Mouse (Mus musculus) MEL (cell line): Measurements from ENCODE around the gene Sft2d2. TPM values are rescaled to one million over a fixed set of nuclear protein-coding genes. Genes with fewer than 3 reads are reported as not detected.

Source experiments
- DNase-seq: peaks from one replicate; pipeline ENCODE4 v3.0.0; 2011; ENCODE audit warnings: low read depth, low spot score
- H3K27ac ChIP-seq: 2 replicates; pipeline ENCODE4 v1.5.1; 2012; ENCODE audit warnings: low read depth, mild to moderate bottlenecking, control low read depth, low read length, moderate library complexity; ENCODE audit not compliant: control insufficient read depth
- H3K27me3 ChIP-seq, 2 experiments: fragments of 150-350 bp in 1 of 2; sonication (generic) in 1 of 2; 2 replicates each; pipeline ENCODE4 v1.6.1; 2012; ENCODE audit warnings: low read length in 2 of 2, mild to moderate bottlenecking in 2 of 2, improper control_type of control experiment in 1 of 2, moderate library complexity in 1 of 2; ENCODE audit not compliant: insufficient read depth in 2 of 2, control insufficient read depth in 1 of 2
- H3K36me3 ChIP-seq, 2 experiments: 2 replicates each; pipeline ENCODE4 v1.6.1; 2012 to 2014; ENCODE audit warnings: low read length in 2 of 2, improper control_type of control experiment in 1 of 2, inconsistent platforms in 1 of 2, mild to moderate bottlenecking in 1 of 2; ENCODE audit not compliant: insufficient read depth in 2 of 2, control insufficient read depth in 1 of 2
- H3K4me1 ChIP-seq, 2 experiments: fragments of 150-350 bp in 1 of 2; sonication (generic) in 1 of 2; 2 replicates each; pipeline ENCODE4 v1.6.1; 2012; ENCODE audit warnings: low read length in 2 of 2, improper control_type of control experiment in 1 of 2, mild to moderate bottlenecking in 1 of 2; ENCODE audit not compliant: insufficient read depth in 2 of 2, control insufficient read depth in 1 of 2
- H3K4me3 ChIP-seq, 2 experiments: fragments of 150-350 bp in 1 of 2; sonication (generic) in 1 of 2; 2 replicates each; pipeline ENCODE4 v1.5.1; 2012; ENCODE audit warnings: low read depth in 2 of 2, low read length in 2 of 2, mild to moderate bottlenecking in 2 of 2, moderate library complexity in 2 of 2, control low read depth in 1 of 2, improper control_type of control experiment in 1 of 2; ENCODE audit not compliant: control insufficient read depth in 1 of 2, insufficient read depth in 1 of 2
- H3K79me2 ChIP-seq: 2 replicates; pipeline ENCODE4 v1.6.1; 2012; ENCODE audit warnings: mild to moderate bottlenecking, low read length, moderate library complexity; ENCODE audit not compliant: control insufficient read depth, poor library complexity, insufficient read depth
- H3K9ac ChIP-seq: 2 replicates; pipeline ENCODE4 v1.6.1; 2012; ENCODE audit warnings: low read depth, mild to moderate bottlenecking, control low read depth, low read length, moderate library complexity; ENCODE audit not compliant: control insufficient read depth, poor library complexity, severe bottlenecking
- H3K9me3 ChIP-seq: fragments of 150-350 bp; sonication (generic); replicated peaks from 2 replicates; pipeline ENCODE4 v1.6.1; 2012; ENCODE audit warnings: mild to moderate bottlenecking, low read length, improper control_type of control experiment, moderate library complexity; ENCODE audit not compliant: insufficient read depth
- BHLHE40 ChIP-seq: IDR thresholded peaks from 2 replicates; pipeline ENCODE4 v1.6.1; 2012; ENCODE audit warnings: low read depth, mild to moderate bottlenecking, inconsistent platforms, low read length, improper control_type of control experiment, borderline replicate concordance
- CHD1 ChIP-seq: IDR thresholded peaks from 2 replicates; pipeline ENCODE4 v1.6.1; 2012; ENCODE audit warnings: low read depth, mild to moderate bottlenecking, inconsistent platforms, low read length, improper control_type of control experiment
- E2F4 ChIP-seq: IDR thresholded peaks from 2 replicates; pipeline ENCODE4 v1.6.1; 2011; ENCODE audit warnings: low read depth, low read length, improper control_type of control experiment, borderline replicate concordance
- JUND ChIP-seq: IDR thresholded peaks from 2 replicates; pipeline ENCODE4 v1.6.1; 2011; ENCODE audit warnings: low read depth, mild to moderate bottlenecking, improper control_type of control experiment, low read length
- MYC ChIP-seq: IDR thresholded peaks from 2 replicates; pipeline ENCODE4 v1.6.1; 2011; ENCODE audit warnings: low read depth, mild to moderate bottlenecking, low read length, improper control_type of control experiment, moderate library complexity
- RAD21 ChIP-seq: IDR thresholded peaks from 2 replicates; pipeline ENCODE4 v1.6.1; 2011; ENCODE audit warnings: mild to moderate bottlenecking, low read depth, low read length, improper control_type of control experiment
- SMC3 ChIP-seq: IDR thresholded peaks from 2 replicates; pipeline ENCODE4 v1.6.1; 2011; ENCODE audit warnings: low read depth, low read length, improper control_type of control experiment
- TAL1 ChIP-seq: IDR thresholded peaks from 2 replicates; pipeline ENCODE4 v1.6.1; 2012; ENCODE audit warnings: mild to moderate bottlenecking, inconsistent platforms, low read length, moderate library complexity, mixed read lengths
- TBP ChIP-seq: IDR thresholded peaks from 2 replicates; pipeline ENCODE4 v1.8.0; 2011; ENCODE audit warnings: low read depth, low read length, improper control_type of control experiment
- TCF12 ChIP-seq: IDR thresholded peaks from 2 replicates; pipeline ENCODE4 v1.6.1; 2014; ENCODE audit warnings: low read depth, mild to moderate bottlenecking, inconsistent platforms, low read length, improper control_type of control experiment, moderate library complexity
- UBTF ChIP-seq: IDR thresholded peaks from 2 replicates; pipeline ENCODE4 v1.6.1; 2012; ENCODE audit warnings: low read depth, mild to moderate bottlenecking, inconsistent platforms, low read length, improper control_type of control experiment, moderate library complexity, borderline replicate concordance; ENCODE audit not compliant: insufficient read depth
- USF1 ChIP-seq: IDR thresholded peaks from 2 replicates; pipeline ENCODE4 v1.6.1; 2014; ENCODE audit warnings: low read depth, mild to moderate bottlenecking, inconsistent platforms, low read length, improper control_type of control experiment, moderate library complexity
- ZKSCAN1 ChIP-seq: IDR thresholded peaks from 2 replicates; pipeline ENCODE4 v1.6.1; 2012; ENCODE audit warnings: low read depth, mild to moderate bottlenecking, inconsistent platforms, low read length, improper control_type of control experiment, moderate library complexity
- ZNF384 ChIP-seq: IDR thresholded peaks from 2 replicates; pipeline ENCODE4 v1.6.1; 2012; ENCODE audit warnings: low read depth, mild to moderate bottlenecking, inconsistent platforms, low read length, improper control_type of control experiment
- polyA plus RNA-seq, 2 experiments: library from polyadenylated mRNA; stranded (reverse) in 1 of 2; unstranded in 1 of 2; fragments of >175 nt in 1 of 2; fragments of >200 nt in 1 of 2; gene quantifications; 2 replicates each; pipeline versions ENCODE4 v1.2.1 to v1.2.4; 2012; ENCODE audit warnings: low replicate concordance in 2 of 2, low read depth in 1 of 2; ENCODE audit not compliant: insufficient read length in 2 of 2, insufficient read depth in 1 of 2, missing spikeins in 1 of 2
- total RNA-seq: library from RNA; depleted of rRNA; stranded (reverse); fragments of 300-350 nt; gene quantifications from 2 replicates; pipeline ENCODE4 v1.2.3, GENCODE M21; 2012

Sft2d2 gene
- total and polyA plus RNA-seq, 3 experiments: 4.0 to 8.9 TPM; not detected in 1

DNA sequence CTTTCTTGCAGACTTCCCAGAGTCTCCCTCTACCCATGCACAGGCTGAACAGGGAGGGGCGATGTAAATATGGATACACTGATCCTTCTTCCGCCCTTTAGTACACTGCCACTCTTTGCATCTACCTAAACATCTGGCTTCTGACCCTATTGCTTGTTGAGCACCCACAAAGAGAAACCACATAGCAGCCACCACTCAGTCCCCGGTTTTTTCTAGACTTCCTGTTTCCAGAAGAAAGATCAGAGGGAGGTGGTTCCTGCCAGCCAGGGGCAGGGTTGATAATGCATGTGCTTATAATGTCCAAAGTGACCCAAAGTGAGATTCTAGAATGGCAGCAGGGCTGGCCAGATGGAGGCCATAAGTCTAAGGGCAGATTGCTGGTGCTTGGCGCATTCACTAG lies 40.1 kb downstream of the Sft2d2 start:
- DNase-seq: peak; percentile 62
- Histone ChIP-seq H3K36me3 (peaks cover 0 to 2% of the 10 kb centered on the region in 2 experiments; a peak in 1 of 4 replicates), H3K9me3 (no peaks in the 10 kb centered on the region), H3K4me3 (peak overlapping the region; percentile 35 to 55), H3K27ac (no peak overlapping the region), H3K27me3 (no peaks in the 10 kb centered on the region), H3K4me1 (no peaks in the 10 kb centered on the region; a peak in 2 of 4 replicates), H3K79me2 (no peaks in the 10 kb centered on the region), H3K9ac (peak overlapping the region; percentile 22)
- no peak for TF ChIP-seq CHD1
- TF ChIP-seq ZNF384: peak; percentile 85
- no peak for TF ChIP-seq TCF12
- no peak for TF ChIP-seq USF1

DNA sequence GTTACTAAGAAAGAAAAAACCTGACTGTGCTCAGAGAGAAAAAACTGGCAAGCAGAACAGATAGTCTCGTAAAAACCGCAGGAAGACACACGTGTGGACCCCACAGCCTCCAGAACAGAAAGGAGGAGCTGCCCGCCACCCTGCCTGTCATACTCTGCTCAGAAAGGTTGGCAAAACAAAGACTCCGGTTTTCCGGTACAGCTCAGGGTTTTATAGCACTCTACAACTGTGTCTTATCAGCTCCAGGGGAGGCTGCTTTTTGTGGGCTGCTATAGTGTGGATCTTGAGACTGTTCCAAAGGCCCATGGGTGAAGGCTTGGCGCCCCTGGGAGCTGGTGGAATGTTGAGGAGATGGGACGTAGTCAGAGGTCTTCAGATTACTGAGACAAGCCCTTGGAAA lies 43.0 kb downstream of the Sft2d2 start:
- no peaks in the 10 kb centered on the region for H3K79me2 ChIP-seq
- no peaks in the 10 kb centered on the region; a peak in 2 of 4 replicates for H3K4me1 ChIP-seq
- H3K27me3 ChIP-seq: no peaks in the 10 kb centered on the region
- H3K9me3 ChIP-seq: no peaks in the 10 kb centered on the region
- peak overlapping the region; percentile 45 for H3K9ac ChIP-seq
- peak overlapping the region; percentile 11 to 31; a peak in 2 of 4 replicates for H3K4me3 ChIP-seq
- H3K27ac ChIP-seq: no peak overlapping the region
- peaks cover 0 to 2% of the 10 kb centered on the region in 2 experiments; a peak in 1 of 4 replicates for H3K36me3 ChIP-seq
- peak; percentile 37 for DNase-seq
- TF ChIP-seq TBP (peak; percentile 50; the same call in 1 of the 2 replicates), BHLHE40 (no peak)

DNA sequence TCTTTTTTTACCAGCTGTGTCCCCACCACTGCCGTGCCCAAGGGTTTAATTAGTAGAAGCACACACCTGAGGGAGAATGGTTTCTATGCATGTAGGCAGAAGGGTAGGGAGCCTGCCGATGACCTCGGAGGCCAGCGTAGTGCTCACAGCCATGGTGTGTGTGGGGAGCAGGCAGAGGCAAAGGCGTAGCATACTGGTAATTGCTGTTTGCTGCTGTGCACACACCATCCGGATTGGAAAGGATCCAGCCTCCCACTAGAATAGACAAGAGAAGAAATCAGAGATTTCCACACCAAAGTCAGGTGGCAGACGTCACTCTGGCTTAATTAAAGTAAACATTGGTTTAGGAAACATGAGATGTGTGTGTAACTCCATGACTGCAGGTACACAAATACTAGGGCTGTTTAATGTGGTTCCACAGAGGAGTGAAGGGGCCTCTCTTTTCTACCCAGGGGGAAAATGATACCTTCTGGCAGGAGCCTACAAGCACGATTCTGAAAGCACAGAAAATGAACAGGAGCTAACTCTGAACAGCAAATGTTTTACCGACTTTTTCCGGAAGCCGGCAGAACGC lies 51.8 kb downstream of the Sft2d2 start:
- no peaks in the 10 kb centered on the region; a peak in 1 of 4 replicates for H3K27me3 ChIP-seq
- no peaks in the 10 kb centered on the region for H3K4me1 ChIP-seq
- H3K79me2 ChIP-seq: no peaks in the 10 kb centered on the region
- TF ChIP-seq JUND (no peak), CHD1 (no peak), ZKSCAN1 (no peak), E2F4 (no peak), MYC (no peak), TAL1 (no peak), RAD21 (no peak), UBTF (no peak), SMC3 (no peak), BHLHE40 (no peak)
- TF ChIP-seq, all 39 proteins: peak for 0
- no peak for DNase-seq
- Histone ChIP-seq H3K36me3 (no peaks in the 10 kb centered on the region), H3K9me3 (no peaks in the 10 kb centered on the region), H3K27ac (no peak overlapping the region), H3K4me3 (no peak overlapping the region), H3K9ac (no peak overlapping the region)
